Mouse (Mus musculus): ENCODE measurements at regions not wholly inside any gene's neighbourhood (a gene's known extent, or its start where the extent isn't known, plus 50 kb on each side); places are given as distances from the start of the nearest gene placed in this dataset.

DNA sequence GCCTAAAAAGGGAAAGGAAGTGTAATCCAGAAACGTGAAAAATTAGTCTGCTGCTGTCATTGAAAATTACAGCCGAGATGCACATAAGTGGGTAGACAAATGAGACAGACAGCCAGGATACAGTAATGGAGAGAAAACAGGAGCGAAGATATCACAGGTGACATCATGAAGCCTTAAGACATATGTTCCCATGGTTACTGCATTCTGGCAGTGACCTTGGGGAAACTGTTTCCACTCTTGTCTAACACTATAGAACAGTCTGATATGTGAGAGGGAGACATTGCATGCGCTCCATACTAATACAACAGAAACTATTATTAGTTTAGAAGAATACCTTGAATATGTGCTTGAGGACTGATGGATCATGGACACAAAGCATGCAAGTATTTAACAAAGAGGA lies 254.0 kb upstream of the Gimd1 start:
- no peak for TF ChIP-seq CTCF (IDR thresholded peaks at IDR 0.05; ENCODE audit: low read depth, low read length)
- no peak for TF ChIP-seq POLR2A (IDR thresholded peaks at IDR 0.05; ENCODE audit: extremely low read depth, insufficient read depth, low read length)
